Mouse (Mus musculus) natural killer cell, adult 2 months (primary cell): ENCODE measurements around the gene Lpxn.

Experiments used
- DNase-seq, 2 experiments: peaks; one replicate each; pipeline ENCODE4 v3.0.0; 2022; ENCODE audit warnings: low spot score in 2 of 2

The Lpxn gene

GRCm38 (mm10) chr19:12804237-12804636, 8.2 kb downstream of the Lpxn start:
- no peak for DNase-seq

GRCm38 (mm10) chr19:12805730-12806129, 9.7 kb downstream of the Lpxn start:
- DNase-seq: peak; percentile 49 to 70

- DNase-seq: peak; percentile 17 to 37
Observed at GRCm38 (mm10) chr19:12806214-12806613, 10.2 kb downstream of the Lpxn start.

- DNase-seq: no peak
Observed at GRCm38 (mm10) chr19:12812644-12813364, 16.8 kb downstream of the Lpxn start.

GRCm38 (mm10) chr19:12813883-12814282, 17.9 kb downstream of the Lpxn start:
- no peak for DNase-seq

GRCm38 (mm10) chr19:12818507-12818906, 22.5 kb downstream of the Lpxn start:
- DNase-seq: no peak

GRCm38 (mm10) chr19:12820383-12820782, 24.4 kb downstream of the Lpxn start:
- DNase-seq: peak in 1 of 2 experiments; percentile 51

GRCm38 (mm10) chr19:12824549-12824948, 28.6 kb downstream of the Lpxn start:
- peak in 1 of 2 experiments; percentile 10 for DNase-seq

- no peak for DNase-seq
Observed at GRCm38 (mm10) chr19:12830823-12831430, 34.9 kb downstream of the Lpxn start.

GRCm38 (mm10) chr19:12831559-12831958, 35.6 kb downstream of the Lpxn start:
- no peak for DNase-seq

- peak; percentile 67 to 82 for DNase-seq
Observed at GRCm38 (mm10) chr19:12833625-12834024, 37.6 kb downstream of the Lpxn start.

GRCm38 (mm10) chr19:12838507-12838906, 42.5 kb downstream of the Lpxn start:
- DNase-seq: no peak

GRCm38 (mm10) chr19:12846382-12846781, 50.4 kb downstream of the Lpxn start, which contains the start of gene Gm5244:
Gene Gm5244 (plus strand): TSS chr19:12846682.
- DNase-seq: no peak

GRCm38 (mm10) chr19:12856983-12857382, 61.0 kb downstream of the Lpxn start, which contains the start of gene Olfr1444:
Gene Olfr1444 (plus strand): TSS chr19:12857283.
- no peak for DNase-seq
